Mouse (Mus musculus) MEL (cell line): ENCODE results near the gene Mark2. TPM values are rescaled to one million over a fixed set of nuclear protein-coding genes. Genes with fewer than 3 reads are reported as not detected.

Experiments used
- DNase-seq: peaks from one replicate; pipeline ENCODE4 v3.0.0; 2011; ENCODE audit warnings: low read depth, low spot score
- H3K27ac ChIP-seq: 2 replicates; pipeline ENCODE4 v1.5.1; 2012; ENCODE audit warnings: low read depth, mild to moderate bottlenecking, control low read depth, low read length, moderate library complexity; ENCODE audit not compliant: control insufficient read depth
- H3K27me3 ChIP-seq, 2 experiments: fragments of 150-350 bp in 1 of 2; sonication (generic) in 1 of 2; 2 replicates each; pipeline ENCODE4 v1.6.1; 2012; ENCODE audit warnings: low read length in 2 of 2, mild to moderate bottlenecking in 2 of 2, improper control_type of control experiment in 1 of 2, moderate library complexity in 1 of 2; ENCODE audit not compliant: insufficient read depth in 2 of 2, control insufficient read depth in 1 of 2
- H3K36me3 ChIP-seq, 2 experiments: 2 replicates each; pipeline ENCODE4 v1.6.1; 2012 to 2014; ENCODE audit warnings: low read length in 2 of 2, improper control_type of control experiment in 1 of 2, inconsistent platforms in 1 of 2, mild to moderate bottlenecking in 1 of 2; ENCODE audit not compliant: insufficient read depth in 2 of 2, control insufficient read depth in 1 of 2
- H3K4me1 ChIP-seq, 2 experiments: fragments of 150-350 bp in 1 of 2; sonication (generic) in 1 of 2; 2 replicates each; pipeline ENCODE4 v1.6.1; 2012; ENCODE audit warnings: low read length in 2 of 2, improper control_type of control experiment in 1 of 2, mild to moderate bottlenecking in 1 of 2; ENCODE audit not compliant: insufficient read depth in 2 of 2, control insufficient read depth in 1 of 2
- H3K4me3 ChIP-seq, 2 experiments: fragments of 150-350 bp in 1 of 2; sonication (generic) in 1 of 2; 2 replicates each; pipeline ENCODE4 v1.5.1; 2012; ENCODE audit warnings: low read depth in 2 of 2, low read length in 2 of 2, mild to moderate bottlenecking in 2 of 2, moderate library complexity in 2 of 2, control low read depth in 1 of 2, improper control_type of control experiment in 1 of 2; ENCODE audit not compliant: control insufficient read depth in 1 of 2, insufficient read depth in 1 of 2
- H3K79me2 ChIP-seq: 2 replicates; pipeline ENCODE4 v1.6.1; 2012; ENCODE audit warnings: mild to moderate bottlenecking, low read length, moderate library complexity; ENCODE audit not compliant: control insufficient read depth, poor library complexity, insufficient read depth
- H3K9ac ChIP-seq: 2 replicates; pipeline ENCODE4 v1.6.1; 2012; ENCODE audit warnings: low read depth, mild to moderate bottlenecking, control low read depth, low read length, moderate library complexity; ENCODE audit not compliant: control insufficient read depth, poor library complexity, severe bottlenecking
- H3K9me3 ChIP-seq: fragments of 150-350 bp; sonication (generic); replicated peaks from 2 replicates; pipeline ENCODE4 v1.6.1; 2012; ENCODE audit warnings: mild to moderate bottlenecking, low read length, improper control_type of control experiment, moderate library complexity; ENCODE audit not compliant: insufficient read depth
- CHD1 ChIP-seq: IDR thresholded peaks from 2 replicates; pipeline ENCODE4 v1.6.1; 2012; ENCODE audit warnings: low read depth, mild to moderate bottlenecking, inconsistent platforms, low read length, improper control_type of control experiment
- CTCF ChIP-seq, 3 experiments: IDR thresholded peaks in 2 of 3; conservative IDR thresholded peaks in 1 of 3; 2 replicates each; pipeline ENCODE4 v1.5.1; 2011 to 2012; ENCODE audit warnings: low read length in 3 of 3, low read depth in 2 of 3, mild to moderate bottlenecking in 2 of 3, improper control_type of control experiment in 1 of 3, inconsistent platforms in 1 of 3, mixed read lengths in 1 of 3, moderate library complexity in 1 of 3; ENCODE audit not compliant: control insufficient read depth in 1 of 3, insufficient read depth in 1 of 3, poor library complexity in 1 of 3, severe bottlenecking in 1 of 3
- GABPA ChIP-seq: IDR thresholded peaks from 2 replicates; pipeline ENCODE4 v1.6.1; 2012; ENCODE audit warnings: low read depth, mild to moderate bottlenecking, inconsistent platforms, low read length, improper control_type of control experiment, moderate library complexity
- GATA1 ChIP-seq: IDR thresholded peaks from 2 replicates; pipeline ENCODE4 v1.6.1; 2011; ENCODE audit warnings: low read depth, low read length, improper control_type of control experiment
- HCFC1 ChIP-seq: IDR thresholded peaks from 2 replicates; pipeline ENCODE4 v1.6.1; 2012; ENCODE audit warnings: low read depth, mild to moderate bottlenecking, inconsistent platforms, low read length, improper control_type of control experiment, moderate library complexity
- MAZ ChIP-seq: IDR thresholded peaks from 2 replicates; pipeline ENCODE4 v1.6.1; 2012; ENCODE audit warnings: low read depth, mild to moderate bottlenecking, inconsistent platforms, low read length, improper control_type of control experiment
- MEF2A ChIP-seq: IDR thresholded peaks from 2 replicates; pipeline ENCODE4 v1.6.1; 2014; ENCODE audit warnings: low read depth, mild to moderate bottlenecking, inconsistent platforms, low read length, improper control_type of control experiment; ENCODE audit not compliant: poor library complexity, insufficient replicate concordance, severe bottlenecking; ENCODE audit errors: extremely low read depth
- MYB ChIP-seq: IDR thresholded peaks from 2 replicates; pipeline ENCODE4 v1.6.1; 2011; ENCODE audit warnings: mild to moderate bottlenecking, low read depth, low read length, improper control_type of control experiment
- NRF1 ChIP-seq: IDR thresholded peaks from 2 replicates; pipeline ENCODE4 v1.6.1; 2014; ENCODE audit warnings: low read depth, mild to moderate bottlenecking, inconsistent platforms, low read length, improper control_type of control experiment, moderate library complexity; ENCODE audit not compliant: poor library complexity, insufficient read depth, severe bottlenecking
- POLR2A ChIP-seq, 2 experiments: IDR thresholded peaks; 2 replicates each; pipeline ENCODE4 v1.6.1; 2011 to 2012; ENCODE audit warnings: low read length in 2 of 2, mild to moderate bottlenecking in 2 of 2, control low read depth in 1 of 2, improper control_type of control experiment in 1 of 2, low read depth in 1 of 2, moderate library complexity in 1 of 2; ENCODE audit not compliant: control insufficient read depth in 1 of 2, insufficient read depth in 1 of 2, poor library complexity in 1 of 2
- POLR2AphosphoS2 ChIP-seq: IDR thresholded peaks from 2 replicates; pipeline ENCODE4 v1.6.1; 2011; ENCODE audit warnings: low read length, improper control_type of control experiment
- POLR2AphosphoS5 ChIP-seq: IDR thresholded peaks from 2 replicates; pipeline ENCODE4 v1.6.1; 2012; ENCODE audit warnings: low read depth, borderline replicate concordance, mild to moderate bottlenecking, inconsistent platforms, low read length, moderate library complexity, mixed read lengths
- RAD21 ChIP-seq: IDR thresholded peaks from 2 replicates; pipeline ENCODE4 v1.6.1; 2011; ENCODE audit warnings: mild to moderate bottlenecking, low read depth, low read length, improper control_type of control experiment
- RCOR1 ChIP-seq: IDR thresholded peaks from 2 replicates; pipeline ENCODE4 v1.6.1; 2012; ENCODE audit warnings: low read depth, mild to moderate bottlenecking, inconsistent platforms, low read length, improper control_type of control experiment
- SMC3 ChIP-seq: IDR thresholded peaks from 2 replicates; pipeline ENCODE4 v1.6.1; 2011; ENCODE audit warnings: low read depth, low read length, improper control_type of control experiment
- TBP ChIP-seq: IDR thresholded peaks from 2 replicates; pipeline ENCODE4 v1.8.0; 2011; ENCODE audit warnings: low read depth, low read length, improper control_type of control experiment
- TCF12 ChIP-seq: IDR thresholded peaks from 2 replicates; pipeline ENCODE4 v1.6.1; 2014; ENCODE audit warnings: low read depth, mild to moderate bottlenecking, inconsistent platforms, low read length, improper control_type of control experiment, moderate library complexity
- UBTF ChIP-seq: IDR thresholded peaks from 2 replicates; pipeline ENCODE4 v1.6.1; 2012; ENCODE audit warnings: low read depth, mild to moderate bottlenecking, inconsistent platforms, low read length, improper control_type of control experiment, moderate library complexity, borderline replicate concordance; ENCODE audit not compliant: insufficient read depth
- USF1 ChIP-seq: IDR thresholded peaks from 2 replicates; pipeline ENCODE4 v1.6.1; 2014; ENCODE audit warnings: low read depth, mild to moderate bottlenecking, inconsistent platforms, low read length, improper control_type of control experiment, moderate library complexity
- ZKSCAN1 ChIP-seq: IDR thresholded peaks from 2 replicates; pipeline ENCODE4 v1.6.1; 2012; ENCODE audit warnings: low read depth, mild to moderate bottlenecking, inconsistent platforms, low read length, improper control_type of control experiment, moderate library complexity
- ZNF384 ChIP-seq: IDR thresholded peaks from 2 replicates; pipeline ENCODE4 v1.6.1; 2012; ENCODE audit warnings: low read depth, mild to moderate bottlenecking, inconsistent platforms, low read length, improper control_type of control experiment
- polyA plus RNA-seq, 2 experiments: library from polyadenylated mRNA; stranded (reverse) in 1 of 2; unstranded in 1 of 2; fragments of >175 nt in 1 of 2; fragments of >200 nt in 1 of 2; gene quantifications; 2 replicates each; pipeline versions ENCODE4 v1.2.1 to v1.2.4; 2012; ENCODE audit warnings: low replicate concordance in 2 of 2, low read depth in 1 of 2; ENCODE audit not compliant: insufficient read length in 2 of 2, insufficient read depth in 1 of 2, missing spikeins in 1 of 2
- total RNA-seq: library from RNA; depleted of rRNA; stranded (reverse); fragments of 300-350 nt; gene quantifications from 2 replicates; pipeline ENCODE4 v1.2.3, GENCODE M21; 2012

Gene Mark2
- total and polyA plus RNA-seq, 3 experiments: 36.1 to 72.4 TPM; not detected in 1

DNA sequence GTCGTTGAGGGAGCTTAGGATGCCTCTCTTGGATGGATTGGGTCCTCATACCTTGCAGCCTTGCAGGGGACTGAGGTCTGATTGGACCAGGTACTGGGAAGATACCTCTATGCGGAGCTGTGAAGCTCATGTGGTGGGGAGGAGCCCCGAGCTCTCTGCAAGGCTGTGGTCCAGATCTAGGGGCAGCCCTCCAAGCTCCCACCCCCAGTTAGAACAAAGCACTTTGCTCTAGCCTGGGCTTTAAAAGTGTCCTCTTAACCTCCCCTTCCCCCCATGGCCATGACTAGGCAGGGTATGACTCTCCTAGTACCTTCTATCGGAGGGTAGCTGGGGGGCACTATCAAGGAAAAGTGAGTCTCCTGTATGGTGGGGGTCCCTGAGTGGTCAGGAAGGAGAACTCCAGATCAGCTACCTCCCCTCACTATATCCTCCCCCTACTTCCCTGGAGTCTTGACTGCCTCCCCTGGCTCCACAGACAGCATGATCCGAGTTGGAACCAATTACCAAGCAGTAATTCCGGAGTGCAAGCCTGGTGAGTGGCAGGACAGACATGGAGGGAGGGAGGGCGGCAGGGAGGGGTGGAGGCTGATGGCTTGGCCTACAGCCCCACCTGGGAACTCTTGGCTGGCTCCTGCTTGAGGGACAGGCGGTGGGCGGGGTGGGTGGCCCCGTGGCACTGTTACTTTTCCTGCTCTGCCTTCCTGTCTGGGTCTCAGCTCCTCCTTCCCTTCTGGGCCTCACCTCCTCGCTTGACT lies 72.2 kb downstream of the Mark2 start:
- Histone ChIP-seq H3K27ac (no peak overlapping the region), H3K4me1 (peaks cover 0 to 26% of the 10 kb centered on the region in 2 experiments; a peak in 3 of 4 replicates)

DNA sequence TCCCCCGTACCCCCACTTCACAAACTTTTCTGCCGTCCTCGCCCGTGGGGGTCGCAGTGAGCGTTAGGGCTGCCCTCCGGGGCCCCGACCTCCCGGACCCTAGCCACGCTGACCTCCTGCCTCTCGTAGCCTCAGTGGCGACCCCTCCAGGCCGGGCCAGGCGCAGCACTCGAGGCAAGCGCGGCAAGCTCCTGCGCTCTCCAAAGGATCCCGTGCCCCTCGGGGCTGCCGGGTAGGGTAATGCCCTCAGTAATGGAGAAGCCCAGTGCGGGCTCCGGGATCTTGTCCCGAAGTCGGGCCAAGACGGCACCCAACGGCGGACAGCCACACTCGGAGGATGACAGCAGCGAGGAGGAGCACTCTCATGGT lies 73.0 kb downstream of the Mark2 start:
- peaks cover 5% of the 10 kb centered on the region for H3K79me2 ChIP-seq
- TF ChIP-seq CHD1 (no peak), RAD21 (no peak), MAZ (peak; percentile 20; the same call in 1 of the 2 replicates), ZKSCAN1 (no peak), ZNF384 (no peak), NRF1 (0 out of 2 replicates have a peak, but pooled peaks have one; percentile 24), POLR2AphosphoS5 (no peak), CTCF (IDR thresholded peaks at IDR 0.05 in 2 of 3, conservative IDR thresholded peaks at IDR 0.05 in 1 of 3; ENCODE audit: control insufficient read depth in 1 of 3, insufficient read depth in 1 of 3, low read depth in 2 of 3, low read length in 3 of 3, poor library complexity in 1 of 3, severe bottlenecking in 1 of 3) (peak; percentile 66 to 91 (median 69)), GABPA (no peak), HCFC1 (peak; percentile 30; the same call in 1 of the 2 replicates), UBTF (no peak), GATA1 (no peak), POLR2AphosphoS2 (no peak), SMC3 (peak; percentile 28), USF1 (no peak)
- peak overlapping the region; percentile 64 to 80 for H3K4me3 ChIP-seq
- peaks cover 0 to 29% of the 10 kb centered on the region in 2 experiments; a peak in 3 of 4 replicates for H3K4me1 ChIP-seq
- 0 out of 2 replicates have a peak overlapping the region, but pooled peaks have one; percentile 55 for H3K27ac ChIP-seq
- peak overlapping the region; percentile 83 for H3K9ac ChIP-seq
- H3K36me3 ChIP-seq: peaks cover 0 to 4% of the 10 kb centered on the region in 2 experiments; a peak in 1 of 4 replicates
- DNase-seq: peak; percentile 87
- no peaks in the 10 kb centered on the region for H3K27me3 ChIP-seq
- H3K9me3 ChIP-seq: no peaks in the 10 kb centered on the region

More for the DNA sequence above, 72.2 kb downstream of the Mark2 start:
- H3K79me2 ChIP-seq: peaks cover 5% of the 10 kb centered on the region
- no peak for DNase-seq
- peaks cover 0 to 4% of the 10 kb centered on the region in 2 experiments; a peak in 1 of 4 replicates for H3K36me3 ChIP-seq
- H3K9ac ChIP-seq: peak overlapping the region; percentile 83
- TF ChIP-seq TBP: no peak
- TF ChIP-seq POLR2A (IDR thresholded peaks at IDR 0.05; ENCODE audit: control insufficient read depth in 1 of 2, insufficient read depth in 1 of 2, low read depth in 1 of 2, low read length in 2 of 2, poor library complexity in 1 of 2): no peak
- no peak for TF ChIP-seq HCFC1
- TF ChIP-seq TCF12: no peak
- TF ChIP-seq MYB: no peak
- TF ChIP-seq MEF2A: no peak
- no peak for TF ChIP-seq RCOR1
- no peak for TF ChIP-seq MAZ
- no peak for TF ChIP-seq UBTF
- TF ChIP-seq CHD1: no peak
- H3K9me3 ChIP-seq: no peaks in the 10 kb centered on the region
- peak overlapping the region; percentile 64 to 80 for H3K4me3 ChIP-seq
- H3K27me3 ChIP-seq: no peaks in the 10 kb centered on the region
